In the genomic region with DNA sequence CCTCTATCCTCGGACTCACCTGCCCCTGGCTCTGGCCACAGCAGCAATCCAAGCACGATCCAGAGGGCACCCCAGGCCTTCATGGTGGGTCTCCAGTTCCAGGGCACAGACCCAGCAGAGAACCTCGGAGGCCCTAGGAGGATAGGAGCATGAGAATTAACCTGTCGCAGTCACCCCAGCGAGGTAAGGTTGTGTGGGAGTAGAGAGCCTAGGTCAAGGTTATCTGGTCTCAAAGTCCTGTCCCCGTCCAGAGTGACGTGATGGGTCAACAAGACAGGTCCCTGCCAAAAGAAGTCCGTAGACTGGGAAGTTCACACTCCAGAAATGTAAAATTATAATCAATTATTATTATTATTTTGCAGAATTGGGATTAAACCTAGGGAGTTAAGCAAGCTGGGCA, we compare ENCODE assay signal across 24 mouse cellular contexts. TPM values are rescaled to one million over a fixed set of nuclear protein-coding genes. Genes with fewer than 3 reads are reported as not detected.
"Had no signal": no experiment of that assay in that cellular context is flagged by ENCODE, and none has a peak within 500 bp of the region (broad histone marks: within the 10 kb centered on the region; RNA-seq: fewer than 3 reads in every experiment).

No protein-coding gene starts in this region.

- H3K4me3 ChIP-seq: limb, embryonic 12.5 days; limb, embryonic 15.5 days; midbrain, embryonic 12.5 days; midbrain, embryonic 15.5 days; neural tube, embryonic 13.5 days had no signal

- DNase-seq: kidney, adult 18-20 months; kidney, adult 9 months; kidney, postnatal 14 days; kidney, postnatal 4 days; left cerebral cortex, postnatal 4 days; lung, embryonic 14.5 days; retina, postnatal 1 day; thymus, adult 18-20 months; thymus, postnatal 4 days had no signal

- H3K9ac ChIP-seq: limb, embryonic 12.5 days; limb, embryonic 15.5 days; lung, embryonic 14.5 days; midbrain, embryonic 12.5 days; midbrain, embryonic 15.5 days; neural tube, embryonic 13.5 days had no signal

- H3K9me3 ChIP-seq: limb, embryonic 12.5 days; limb, embryonic 15.5 days; midbrain, embryonic 12.5 days; midbrain, embryonic 15.5 days; neural tube, embryonic 13.5 days had no signal

- H3K27ac ChIP-seq: limb, embryonic 12.5 days; limb, embryonic 15.5 days; macrophage; midbrain, embryonic 12.5 days; midbrain, embryonic 15.5 days; neural tube, embryonic 13.5 days had no signal

- H3K4me2 ChIP-seq: limb, embryonic 12.5 days; limb, embryonic 15.5 days; lung, embryonic 14.5 days; midbrain, embryonic 12.5 days; midbrain, embryonic 15.5 days; neural tube, embryonic 13.5 days had no signal

- H3K36me3 ChIP-seq: limb, embryonic 12.5 days; limb, embryonic 15.5 days; midbrain, embryonic 12.5 days; midbrain, embryonic 15.5 days; neural tube, embryonic 13.5 days had no signal

- H3K4me1 ChIP-seq: limb, embryonic 12.5 days; limb, embryonic 15.5 days; midbrain, embryonic 12.5 days; midbrain, embryonic 15.5 days; neural tube, embryonic 13.5 days had no signal

- ATAC-seq: inflammation-experienced regulatory T-cells, adult 6 months; intestine, embryonic 16.5 days; lung, postnatal 0 days; midbrain, embryonic 15.5 days had no signal

RNA-seq across cellular contexts. Expression of a gene that starts 3.2 kb away (rescaled TPM):
- total RNA-seq: layer of hippocampus, adult 18-20 months; layer of hippocampus, postnatal 14 days; left cerebral cortex, adult 8-10 months; left cerebral cortex, postnatal 14 days; left cerebral cortex, postnatal 4 days had no signal
- polyA plus RNA-seq: limb, embryonic 12.5 days; macrophage; midbrain, embryonic 12.5 days; midbrain, embryonic 15.5 days; neural tube, embryonic 13.5 days had no signal

RNA-seq across cellular contexts. Expression of a gene that starts 31.7 kb away (rescaled TPM):
- total RNA-seq: layer of hippocampus, postnatal 14 days; left cerebral cortex, adult 8-10 months; left cerebral cortex, postnatal 14 days; megakaryocyte, adult 5-6 weeks; neutrophil, adult 5-6 weeks had no signal
- polyA plus RNA-seq: limb, embryonic 12.5 days had no signal
